Mouse (Mus musculus): ENCODE data around the gene Crisp2. TPM values are rescaled to one million over a fixed set of nuclear protein-coding genes. Genes with fewer than 3 reads are reported as not detected.
"Not testable (repeated sequence)": the region's sequence is repeated elsewhere in the genome, so short reads cannot be mapped to it uniquely, and the experiment has no call there.

The Crisp2 gene
- polyA plus RNA-seq (2017; shearing (Covaris generic)) = not detected

- ATAC-seq = no peak
Observed at GRCm38 (mm10) chr17:40806953-40807572, at the start of gene Crisp2. Gene Crisp2, minus strand, starts transcription at chr17:40807003.

GRCm38 (mm10) chr17:40855065-40855464, 48.3 kb upstream of the Crisp2 start:
- ATAC-seq = no peak

- no peak for ATAC-seq
Observed at GRCm38 (mm10) chr17:40837308-40837707, 30.5 kb upstream of the Crisp2 start.

DNA sequence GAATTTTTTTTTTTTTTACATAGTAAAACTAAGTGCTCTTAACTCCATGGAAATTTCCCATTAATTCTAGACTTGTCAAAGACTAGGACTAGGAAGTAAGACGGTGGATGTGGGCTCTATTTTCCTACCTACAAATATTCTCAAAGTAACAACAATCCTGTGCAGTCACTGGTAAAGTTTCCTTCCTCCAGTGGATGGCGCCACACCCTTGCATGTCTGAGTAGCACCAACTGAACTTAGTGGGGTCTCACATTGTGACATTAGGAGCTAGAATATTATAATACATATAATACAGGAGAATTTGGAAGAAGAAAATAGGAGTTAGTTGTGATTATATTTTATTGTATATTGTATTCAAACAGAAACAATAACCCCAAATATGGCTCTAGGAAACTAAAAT, 25.1 kb upstream of the Crisp2 start:
- no peak for ATAC-seq

GRCm38 (mm10) chr17:40824549-40824948, 17.7 kb upstream of the Crisp2 start:
- no peak for ATAC-seq

- no peak for ATAC-seq
Observed at GRCm38 (mm10) chr17:40823817-40824216, 17.0 kb upstream of the Crisp2 start.

- ATAC-seq = no peak
Observed at GRCm38 (mm10) chr17:40821477-40821876, 14.7 kb upstream of the Crisp2 start.

GRCm38 (mm10) chr17:40817340-40817943, 10.6 kb upstream of the Crisp2 start:
- no peak for ATAC-seq

- no peak for ATAC-seq
Observed at GRCm38 (mm10) chr17:40812259-40812658, 5.5 kb upstream of the Crisp2 start.

DNA sequence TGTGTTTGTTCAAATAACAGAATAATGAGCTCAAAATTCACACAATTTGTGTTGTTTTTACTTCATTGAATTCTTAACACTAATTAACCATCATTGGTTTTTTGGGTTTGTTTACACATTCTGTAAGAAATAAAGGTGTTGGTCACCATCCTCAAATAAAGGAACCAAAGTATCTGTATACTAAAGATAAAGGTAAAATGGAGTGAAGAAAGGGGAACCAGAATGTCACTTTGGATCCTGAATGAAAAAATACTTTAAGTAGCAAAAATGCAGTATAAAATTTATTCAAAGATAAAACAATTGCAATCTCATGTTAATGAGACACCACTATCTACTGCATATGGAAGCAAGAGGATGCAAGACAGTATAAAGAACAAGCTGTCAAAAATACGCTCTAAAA, 4.8 kb upstream of the Crisp2 start:
- no peak for ATAC-seq

DNA sequence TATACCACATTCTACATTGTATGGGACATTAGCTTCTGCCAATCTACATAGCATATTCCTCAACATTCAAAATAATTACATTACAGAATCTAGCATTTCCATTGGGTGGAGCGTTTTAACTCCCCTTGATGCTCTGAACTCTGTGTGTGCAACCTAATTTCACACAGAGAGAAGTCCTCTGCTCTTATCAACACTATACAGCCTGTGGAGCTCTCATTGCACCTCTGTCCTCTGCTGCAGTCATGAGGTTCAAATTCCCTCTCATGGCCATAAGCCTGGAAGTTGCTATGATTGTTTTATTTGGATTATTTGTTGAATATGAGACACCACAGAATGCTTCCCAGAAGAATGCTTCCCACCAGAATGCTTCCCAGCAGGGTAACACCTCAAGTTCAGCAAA, 4.1 kb upstream of the Crisp2 start, which contains the start of gene Rhag:
Gene Rhag (plus strand): TSS at position 193 of the 400 bp plus-strand sequence.
- ATAC-seq = no peak

GRCm38 (mm10) chr17:40808071-40808470, 1.3 kb upstream of the Crisp2 start:
- ATAC-seq = no peak

GRCm38 (mm10) chr17:40806550-40806949, 253 bp downstream of the Crisp2 start:
- no peak for ATAC-seq

DNA sequence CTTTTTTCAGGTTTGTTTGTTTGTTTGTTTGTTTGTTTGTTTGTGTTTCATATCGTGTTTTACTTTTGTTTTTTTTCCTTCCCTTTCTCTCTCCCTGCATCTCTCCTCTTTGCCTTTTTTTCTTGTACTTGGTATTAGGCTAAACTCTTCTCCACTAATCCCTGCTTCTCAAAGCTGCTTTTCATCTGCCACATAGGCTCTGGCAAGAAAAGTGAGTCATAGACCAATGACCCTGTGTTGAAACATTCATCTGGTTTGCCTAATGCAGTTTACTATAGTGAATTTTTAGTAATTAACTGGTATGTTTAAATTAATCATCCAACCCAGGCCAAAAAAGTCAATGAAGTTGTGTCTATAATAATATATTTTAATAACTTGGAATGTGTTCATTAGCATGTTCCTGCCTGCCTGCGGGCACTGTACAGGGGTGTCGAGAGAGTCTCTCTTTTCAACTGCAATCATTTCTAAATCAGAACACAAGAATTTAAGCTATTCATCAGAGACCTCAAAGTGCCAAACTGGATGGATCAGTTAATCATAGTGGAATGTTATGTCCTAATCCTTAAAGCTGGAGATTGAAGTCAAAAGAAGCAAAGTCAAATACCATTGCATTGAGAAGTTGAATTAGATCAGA, 4.0 kb downstream of the Crisp2 start:
- no peak for ATAC-seq

DNA sequence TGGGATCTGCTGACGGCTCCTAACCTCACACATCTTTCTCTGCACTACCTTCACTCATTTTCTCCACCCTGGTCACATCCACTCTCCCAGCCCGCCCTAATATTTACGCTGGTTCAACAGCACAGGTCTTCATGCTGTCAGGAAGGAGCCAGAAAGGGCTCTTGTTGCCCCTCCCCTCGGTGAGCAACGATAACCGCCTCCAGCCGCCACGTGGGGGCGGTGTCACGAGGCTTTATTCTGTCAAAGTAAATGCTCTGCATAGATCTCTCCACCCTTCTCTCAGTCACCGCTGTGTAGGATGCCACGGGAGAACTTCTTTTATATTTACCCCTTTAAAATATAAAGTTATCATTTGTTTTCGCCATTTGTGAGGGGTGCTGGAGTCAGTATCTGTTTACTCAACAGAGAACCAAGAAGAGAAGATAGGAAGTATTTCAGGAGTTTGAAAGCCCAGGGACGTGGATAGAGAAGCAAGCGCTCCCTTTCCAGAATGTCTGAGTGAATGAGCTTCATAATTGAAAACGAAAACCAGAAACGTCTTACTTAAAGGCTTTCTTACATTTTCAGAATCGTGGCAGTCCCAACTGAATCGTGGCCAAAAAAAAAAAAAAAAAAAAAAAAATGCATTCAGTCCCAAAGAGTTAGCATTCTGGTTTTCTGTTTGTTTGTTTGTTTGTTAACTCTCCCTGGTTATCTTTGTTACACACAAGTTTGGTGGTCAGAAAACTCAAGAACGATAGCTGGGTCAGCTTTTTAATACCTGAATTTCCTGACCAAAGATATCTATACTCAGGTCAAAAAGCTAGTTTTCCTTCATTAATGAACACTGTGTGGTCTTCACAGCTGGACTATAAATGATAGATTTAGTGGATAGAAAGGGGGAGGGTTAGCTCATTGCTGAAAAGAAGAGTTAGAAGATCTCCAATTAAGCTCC, 12.6 kb downstream of the Crisp2 start:
- peak; percentile 64 for ATAC-seq

- ATAC-seq = peak; percentile 43
Observed at GRCm38 (mm10) chr17:40789877-40790276, 16.9 kb downstream of the Crisp2 start.

- ATAC-seq = no peak
Observed at GRCm38 (mm10) chr17:40767120-40767519, 39.7 kb downstream of the Crisp2 start.

DNA sequence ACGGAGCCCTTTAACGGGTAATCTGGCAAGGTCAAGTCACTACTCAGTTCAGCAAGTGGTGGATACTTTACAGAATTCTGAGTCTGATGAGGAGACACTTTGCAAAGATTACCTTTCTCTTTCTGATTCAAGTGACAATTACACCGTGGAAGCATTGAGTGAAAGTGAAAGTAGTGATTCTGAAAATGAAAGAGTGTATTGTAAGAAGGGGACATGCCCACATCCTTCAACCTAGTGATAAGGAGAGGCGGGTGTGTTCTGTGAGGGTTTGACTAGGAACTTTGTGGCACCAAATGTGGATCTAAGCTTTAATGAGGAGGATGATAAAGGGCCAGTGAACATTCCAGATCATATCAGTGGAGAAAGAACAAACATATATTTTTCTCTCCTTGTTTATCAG, 43.1 kb downstream of the Crisp2 start:
- ATAC-seq = peak; percentile 88

- ATAC-seq = no peak
Observed at GRCm38 (mm10) chr17:40731724-40732123, 75.1 kb downstream of the Crisp2 start.

DNA sequence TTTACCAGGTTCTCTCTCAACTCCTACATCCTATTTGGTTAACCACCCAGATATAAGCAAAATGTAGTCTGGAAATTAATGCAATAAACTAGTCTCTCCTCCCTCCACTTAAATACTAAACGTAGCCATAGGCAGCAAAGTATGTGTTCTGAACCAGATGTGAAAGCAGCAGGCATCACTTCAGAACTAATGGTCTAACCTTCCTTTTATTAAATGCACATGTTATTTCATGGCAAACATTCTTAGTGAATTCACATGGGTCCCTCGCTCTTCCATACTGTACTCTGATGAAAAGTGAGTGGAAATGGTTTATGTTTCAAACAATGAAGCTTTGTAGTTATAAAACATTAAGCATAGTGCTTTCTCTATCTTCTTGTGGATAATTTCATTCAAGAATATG, 75.5 kb downstream of the Crisp2 start:
- no peak for ATAC-seq

DNA sequence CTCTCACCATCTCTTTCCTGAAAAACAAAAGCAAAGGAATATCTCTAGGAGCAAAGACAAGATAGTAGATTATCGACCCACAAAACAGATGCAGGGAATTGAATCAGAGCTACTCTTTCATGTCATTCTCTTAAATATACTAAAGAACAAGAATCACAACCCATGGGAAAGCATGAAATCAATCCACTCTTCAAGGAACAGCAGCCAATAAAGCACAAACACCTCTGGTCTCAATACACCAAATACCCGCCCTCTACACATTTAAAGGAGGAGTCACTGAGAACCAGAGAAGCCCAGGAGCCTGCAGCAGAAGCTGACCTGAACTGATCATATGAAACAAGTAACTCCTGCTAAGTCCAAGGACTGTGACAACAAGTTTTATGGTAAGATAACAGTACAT, 80.0 kb downstream of the Crisp2 start, which contains the start of gene Esp1:
Gene Esp1 (plus strand): TSS at position 301 of the 400 bp plus-strand sequence.
- no peak for ATAC-seq

DNA sequence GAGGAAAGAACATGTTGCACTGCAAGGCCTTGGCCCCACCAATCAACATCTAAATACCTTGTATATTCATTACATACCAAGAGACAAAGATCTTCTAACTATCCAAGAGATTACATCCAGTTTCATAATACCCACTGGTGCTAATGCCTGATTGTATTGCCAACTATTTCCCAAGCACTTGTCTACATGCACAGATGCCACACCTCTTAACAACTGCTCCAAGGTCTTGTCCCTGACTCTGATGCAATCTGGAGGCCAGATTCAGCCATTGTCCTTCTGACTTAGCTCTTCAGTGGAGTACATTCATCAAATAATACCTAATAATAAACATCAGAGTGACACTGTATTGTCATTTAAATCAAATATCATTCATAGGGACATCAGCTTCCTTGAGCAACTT, 89.7 kb downstream of the Crisp2 start:
- ATAC-seq = not testable (repeated sequence)

GRCm38 (mm10) chr17:40716273-40716672, 90.5 kb downstream of the Crisp2 start:
- no peak for ATAC-seq
